Mouse (Mus musculus) forebrain, postnatal 0 days (tissue): ENCODE results near the gene Mrpl27. TPM values are rescaled to one million over a fixed set of nuclear protein-coding genes. Genes with fewer than 3 reads are reported as not detected.
"Not testable (repeated sequence)": the region's sequence is repeated elsewhere in the genome, so short reads cannot be mapped to it uniquely, and the experiment has no call there.

Source experiments
- ATAC-seq: fragments of 200-750 bp; cut with Nextera tagmentation; 2 replicates; pipeline ENCODE4 v1.8.0; 2017; ENCODE audit warnings: mild to moderate bottlenecking, moderate library complexity
- DNase-seq: peaks from one replicate; pipeline ENCODE4 v3.0.0-alpha.2; 2015
- H3K27ac ChIP-seq: fragments of 300-500 bp; sonication (generic); 2 replicates; pipeline ENCODE4 v1.5.1; 2014; ENCODE audit warnings: low read depth, mild to moderate bottlenecking, antibody characterized with exemption, low read length, moderate library complexity, mixed read lengths
- H3K27me3 ChIP-seq: fragments of 300-500 bp; sonication (generic); 2 replicates; pipeline ENCODE4 v1.6.1; 2014; ENCODE audit warnings: mild to moderate bottlenecking, low read length, mixed read lengths; ENCODE audit not compliant: insufficient read depth
- H3K36me3 ChIP-seq: fragments of 300-500 bp; sonication (generic); 2 replicates; pipeline ENCODE4 v1.6.1; 2014; ENCODE audit warnings: mild to moderate bottlenecking, moderate library complexity; ENCODE audit not compliant: insufficient read depth
- H3K4me1 ChIP-seq: fragments of 300-500 bp; sonication (generic); 2 replicates; pipeline ENCODE4 v1.6.1; 2014; ENCODE audit warnings: antibody characterized with exemption; ENCODE audit not compliant: insufficient read depth
- H3K4me2 ChIP-seq: fragments of 300-500 bp; sonication (generic); 2 replicates; pipeline ENCODE4 v1.6.1; 2014; ENCODE audit warnings: low read depth, mild to moderate bottlenecking, moderate library complexity
- H3K4me3 ChIP-seq: fragments of 300-500 bp; sonication (generic); 2 replicates; pipeline ENCODE4 v1.5.1; 2014; ENCODE audit warnings: low read depth, low read length, mixed read lengths
- H3K9ac ChIP-seq: fragments of 300-500 bp; sonication (generic); 2 replicates; pipeline ENCODE4 v1.6.1; 2014; ENCODE audit warnings: mild to moderate bottlenecking
- H3K9me3 ChIP-seq: fragments of 300-500 bp; sonication (generic); 2 replicates; pipeline ENCODE4 v1.6.1; 2016; ENCODE audit warnings: low read length
- CTCF ChIP-seq: sonication (generic); IDR thresholded peaks from 2 replicates; pipeline ENCODE4 v1.5.1; 2016; ENCODE audit warnings: antibody characterized with exemption, control low read depth, low read depth
- WGBS: fragments of 180-500 bp; shearing (Covaris S2); extraction: QIAGEN DNeasy Blood & Tissue Kit; methylation state at CpG from one replicate; pipeline ENCODE4 v1.1.7; 2014; 5-methylcytosine and 5-hydroxymethylcytosine counted together
- polyA plus RNA-seq: library from polyadenylated mRNA; unstranded; fragments of >200 nt; fragmentation: Nextera tagmentation; extraction: Ambion mirVana; gene quantifications from 2 replicates; pipeline ENCODE4 v1.2.1, GENCODE M21; 2015
- total RNA-seq: library from RNA; depleted of rRNA; stranded (reverse); fragments of >200 nt; gene quantifications from 2 replicates; pipeline ENCODE4 v1.2.3, GENCODE M21; 2014

Mrpl27 gene
- total and polyA plus RNA-seq, 2 experiments from 2014 or later, result 50.7 to 149 TPM

DNA sequence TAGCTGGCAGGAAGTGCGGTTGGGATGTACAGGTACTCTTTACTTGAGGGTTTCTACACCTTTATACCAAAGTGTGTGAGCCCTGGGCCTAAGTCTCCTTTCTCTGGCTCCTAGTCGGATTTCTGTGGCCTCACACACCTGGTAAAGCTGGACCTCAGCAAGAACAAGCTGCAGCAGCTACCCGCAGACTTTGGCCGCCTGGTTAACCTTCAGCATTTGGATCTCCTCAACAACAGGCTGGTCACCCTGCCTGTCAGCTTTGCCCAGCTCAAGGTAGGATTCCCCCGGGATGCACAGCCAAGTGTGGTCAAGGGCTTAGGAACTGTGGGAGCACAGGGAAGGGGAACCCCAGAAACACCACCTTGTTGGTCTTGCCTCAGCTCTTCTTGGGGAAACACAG lies 19.1 kb upstream of the Mrpl27 start:
- no peak for ATAC-seq
- no peak overlapping the region for H3K27ac ChIP-seq
- 88% methylated on average over 5 of the region's 5 CpGs for WGBS
- DNase-seq, result no peak
- H3K27me3 ChIP-seq, result no peaks in the 10 kb centered on the region
- peaks cover 71% of the 10 kb centered on the region for H3K36me3 ChIP-seq
- H3K4me3 ChIP-seq, result no peak overlapping the region
- no peak overlapping the region for H3K4me2 ChIP-seq
- H3K9ac ChIP-seq, result no peak overlapping the region
- TF ChIP-seq CTCF, result no peak
- no peaks in the 10 kb centered on the region for H3K9me3 ChIP-seq
- no peaks in the 10 kb centered on the region; the same call in 1 of the 2 replicates for H3K4me1 ChIP-seq

DNA sequence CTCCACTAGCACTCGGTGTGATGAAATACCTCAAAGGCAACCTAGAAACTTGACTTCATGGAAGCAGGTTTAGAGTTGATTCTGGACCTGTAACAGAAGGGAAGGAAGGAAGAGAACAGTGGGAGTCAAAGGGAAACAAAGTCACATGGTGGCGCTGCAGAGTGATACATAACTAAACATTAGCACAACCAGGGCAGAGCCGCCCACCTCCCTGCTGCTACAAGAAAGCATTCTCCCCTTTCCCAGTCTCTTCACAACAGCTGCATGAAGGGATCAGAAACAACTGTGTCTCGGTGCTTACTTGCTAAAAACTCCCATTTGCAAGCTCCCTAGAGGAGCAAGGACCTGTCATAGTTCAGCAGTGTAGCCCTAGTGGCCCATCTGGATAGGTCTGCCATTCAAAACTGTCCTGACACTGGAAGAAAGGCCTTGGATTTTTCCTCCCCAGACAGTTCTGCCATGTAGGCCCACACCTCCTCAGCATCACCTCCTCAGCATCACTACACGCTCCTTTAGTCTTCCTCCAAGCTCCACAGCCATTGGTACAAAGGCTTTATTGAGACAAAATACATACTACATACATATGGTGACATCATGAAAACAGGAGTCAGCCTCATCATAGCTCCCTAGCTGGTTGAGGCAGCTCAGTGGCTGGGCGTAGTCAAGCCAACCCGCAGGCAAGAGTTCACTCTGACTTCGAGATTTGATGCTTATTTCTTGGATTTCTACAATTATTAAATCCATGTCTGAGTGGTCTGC lies 8.9 kb upstream of the Mrpl27 start:
- ATAC-seq, result no peak
- 87% methylated on average over 8 of the region's 8 CpGs for WGBS

DNA sequence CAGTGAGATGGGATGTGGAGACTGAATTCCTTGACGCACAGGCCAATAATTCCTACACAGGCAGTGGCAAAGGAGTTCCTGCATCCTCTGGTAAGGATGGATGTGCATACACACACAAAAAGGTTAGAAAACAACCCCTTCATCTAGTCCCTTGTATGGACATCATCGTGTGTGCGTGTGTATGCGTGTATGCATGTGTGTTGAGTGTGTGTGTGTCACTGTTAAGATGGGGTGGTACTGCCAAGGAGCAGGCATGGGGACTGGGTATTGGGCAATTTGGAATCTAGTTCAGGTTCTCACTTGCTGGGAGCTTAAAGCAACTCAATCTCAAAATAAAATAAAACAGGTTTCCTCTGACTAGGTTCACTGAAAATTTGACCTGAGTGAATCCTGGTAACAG lies 7.1 kb upstream of the Mrpl27 start:
- H3K27me3 ChIP-seq, result no peaks in the 10 kb centered on the region
- no peak for TF ChIP-seq CTCF
- H3K4me1 ChIP-seq, result no peaks in the 10 kb centered on the region
- no peak overlapping the region for H3K9ac ChIP-seq
- WGBS, result 94% methylated on average over 4 of the region's 4 CpGs
- peaks cover 38% of the 10 kb centered on the region for H3K36me3 ChIP-seq
- no peak overlapping the region for H3K27ac ChIP-seq
- no peak overlapping the region for H3K4me2 ChIP-seq
- ATAC-seq, result no peak
- H3K4me3 ChIP-seq, result no peak overlapping the region
- H3K9me3 ChIP-seq, result no peaks in the 10 kb centered on the region
- DNase-seq, result no peak

More for the DNA sequence above, 8.9 kb upstream of the Mrpl27 start:
- H3K9me3 ChIP-seq, result no peaks in the 10 kb centered on the region
- H3K4me2 ChIP-seq, result no peak overlapping the region
- no peak for DNase-seq
- H3K4me1 ChIP-seq, result no peaks in the 10 kb centered on the region
- H3K36me3 ChIP-seq, result peaks cover 56% of the 10 kb centered on the region
- H3K4me3 ChIP-seq, result no peak overlapping the region
- H3K27ac ChIP-seq, result no peak overlapping the region
- no peaks in the 10 kb centered on the region for H3K27me3 ChIP-seq
- TF ChIP-seq CTCF, result no peak
- no peak overlapping the region for H3K9ac ChIP-seq

DNA sequence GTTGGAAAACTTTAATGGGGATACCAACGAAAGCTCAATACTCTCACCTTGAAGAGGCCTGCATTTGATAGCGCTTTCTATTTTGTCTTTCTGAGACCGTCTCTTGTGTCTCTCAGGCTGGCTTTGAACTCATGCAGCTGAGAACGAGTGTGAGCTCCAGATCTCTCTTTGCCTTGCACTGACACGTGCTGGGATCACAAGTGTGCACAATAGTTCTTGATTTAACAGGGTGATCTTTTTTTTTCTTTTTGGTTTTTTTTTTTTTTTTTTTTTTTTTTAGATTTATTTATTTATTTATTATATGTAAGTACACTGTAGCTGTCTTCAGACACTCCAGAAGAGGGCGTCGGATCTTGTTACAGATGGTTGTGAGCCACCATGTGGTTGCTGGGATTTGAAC lies 2.3 kb upstream of the Mrpl27 start:
- not testable (repeated sequence) for DNase-seq, H3K9ac ChIP-seq, H3K4me2 ChIP-seq, ATAC-seq, H3K9me3 ChIP-seq, H3K27me3 ChIP-seq, H3K4me3 ChIP-seq, H3K36me3 ChIP-seq, H3K27ac ChIP-seq
- peaks cover 11% of the 10 kb centered on the region for H3K4me1 ChIP-seq
- 96% methylated on average over 5 of the region's 7 CpGs for WGBS

DNA sequence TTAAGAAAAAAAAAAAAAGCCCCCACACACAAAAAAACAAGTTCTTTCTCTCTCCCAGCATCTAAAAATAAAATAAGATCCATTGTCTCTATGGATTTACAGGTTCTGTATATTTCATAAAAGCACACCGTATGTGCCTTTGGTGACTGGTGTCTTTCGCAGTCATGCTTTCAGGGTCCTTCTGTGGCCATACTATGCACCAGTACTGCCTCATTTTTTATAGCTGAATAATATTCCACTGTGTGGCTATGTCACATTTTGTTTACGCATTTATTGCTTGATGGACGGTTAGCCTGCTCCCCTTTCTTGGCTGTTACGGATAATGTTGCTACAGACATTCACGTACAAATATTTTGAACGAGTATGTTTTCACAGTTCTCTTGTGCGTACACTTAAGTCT lies 594 bp upstream of the Mrpl27 start:
- TF ChIP-seq CTCF, result no peak
- no peak for ATAC-seq
- H3K4me1 ChIP-seq, result peaks cover 11% of the 10 kb centered on the region
- no peak overlapping the region for H3K4me2 ChIP-seq
- no peak overlapping the region for H3K27ac ChIP-seq
- peaks cover 11% of the 10 kb centered on the region for H3K36me3 ChIP-seq
- peak overlapping the region; percentile 59 for H3K4me3 ChIP-seq
- no peak overlapping the region for H3K9ac ChIP-seq
- H3K27me3 ChIP-seq, result no peaks in the 10 kb centered on the region
- 55% methylated on average over 8 of the region's 8 CpGs for WGBS
- no peaks in the 10 kb centered on the region for H3K9me3 ChIP-seq
- DNase-seq, result no peak

DNA sequence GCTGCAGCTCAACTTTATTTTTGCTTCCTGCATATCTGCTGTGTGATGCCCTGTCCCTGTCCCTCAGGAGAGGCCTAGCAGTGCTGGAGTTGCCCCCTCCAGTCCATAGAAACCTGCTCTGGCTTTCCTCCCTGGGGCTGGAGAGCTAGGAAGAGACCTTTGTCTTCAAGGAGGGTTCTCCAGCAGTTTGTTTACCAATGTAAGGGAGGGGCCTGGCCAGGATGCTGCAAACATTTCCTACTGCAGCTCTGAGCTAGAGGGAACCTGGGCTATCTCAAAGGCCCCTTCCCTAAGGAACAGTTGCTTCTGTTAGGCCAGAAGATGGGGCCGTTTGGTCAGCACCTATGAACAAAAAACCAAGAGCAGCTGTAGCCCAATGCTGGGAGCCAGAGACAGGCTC lies 7.8 kb downstream of the Mrpl27 start:
- DNase-seq (no peak), ATAC-seq (no peak)
- WGBS, result 42% methylated on average over 1 of the region's 1 CpGs
- H3K9me3 ChIP-seq, result no peaks in the 10 kb centered on the region
- no peak overlapping the region for H3K27ac ChIP-seq
- H3K9ac ChIP-seq, result no peak overlapping the region
- no peaks in the 10 kb centered on the region for H3K27me3 ChIP-seq
- H3K4me3 ChIP-seq, result no peak overlapping the region
- peaks cover 64% of the 10 kb centered on the region for H3K36me3 ChIP-seq
- no peaks in the 10 kb centered on the region for H3K4me1 ChIP-seq
- no peak for TF ChIP-seq CTCF
- H3K4me2 ChIP-seq, result no peak overlapping the region

DNA sequence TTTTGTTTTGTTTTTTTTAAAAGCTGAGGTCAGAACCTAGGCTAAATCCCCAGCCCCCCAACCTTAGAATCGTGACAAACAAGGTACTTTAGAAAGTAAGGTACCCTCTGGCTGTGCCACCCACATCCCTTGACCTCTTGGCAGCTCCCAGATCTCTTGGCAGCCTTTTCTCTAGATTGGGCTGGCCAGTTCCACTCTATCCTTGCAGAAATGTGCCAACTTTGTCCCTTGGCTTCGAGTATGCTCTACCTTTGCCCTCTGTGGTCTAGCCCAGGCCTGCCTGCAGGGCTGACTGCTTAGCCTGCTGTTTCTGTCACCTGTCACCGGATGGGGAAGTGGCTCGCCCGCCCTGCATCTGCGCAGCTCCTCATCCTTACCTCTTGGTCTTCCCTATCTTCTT lies 11.7 kb downstream of the Mrpl27 start:
- H3K36me3 ChIP-seq, result peaks cover 75% of the 10 kb centered on the region
- DNase-seq (no peak), ATAC-seq (no peak)
- H3K9ac ChIP-seq, result no peak overlapping the region
- WGBS, result 95% methylated on average over 6 of the region's 6 CpGs
- H3K27me3 ChIP-seq, result no peaks in the 10 kb centered on the region
- H3K4me1 ChIP-seq, result no peaks in the 10 kb centered on the region
- TF ChIP-seq CTCF, result no peak
- H3K4me2 ChIP-seq, result no peak overlapping the region
- no peak overlapping the region for H3K27ac ChIP-seq
- no peaks in the 10 kb centered on the region for H3K9me3 ChIP-seq
- no peak overlapping the region for H3K4me3 ChIP-seq
